Mouse (Mus musculus) midbrain, embryonic 16.5 days (tissue): ENCODE measurements around the gene Mok. TPM values are rescaled to one million over a fixed set of nuclear protein-coding genes. Genes with fewer than 3 reads are reported as not detected.

Experiments used
- ATAC-seq: fragments of 200-750 bp; cut with Nextera tagmentation; 2 replicates; pipeline ENCODE4 v1.8.0; 2017; ENCODE audit warnings: moderate TSS enrichment
- H3K27ac ChIP-seq: fragments of 300-500 bp; sonication (generic); 2 replicates; pipeline ENCODE4 v1.5.1; 2014; ENCODE audit warnings: mild to moderate bottlenecking, low read length, mixed read lengths
- H3K27me3 ChIP-seq: fragments of 300-500 bp; sonication (generic); 2 replicates; pipeline ENCODE4 v1.6.1; 2014; ENCODE audit warnings: low read depth, low read length, mixed read lengths; ENCODE audit not compliant: control insufficient read depth, insufficient read depth
- H3K36me3 ChIP-seq: fragments of 300-500 bp; sonication (generic); 2 replicates; pipeline ENCODE4 v1.6.1; 2014; ENCODE audit warnings: mild to moderate bottlenecking, low read length, moderate library complexity, mixed read lengths; ENCODE audit not compliant: control insufficient read depth, insufficient read depth
- H3K4me1 ChIP-seq: fragments of 300-500 bp; sonication (generic); 2 replicates; pipeline ENCODE4 v1.6.1; 2014; ENCODE audit warnings: mild to moderate bottlenecking, low read length, mixed read lengths; ENCODE audit not compliant: control insufficient read depth, insufficient read depth
- H3K4me2 ChIP-seq: fragments of 300-500 bp; sonication (generic); 2 replicates; pipeline ENCODE4 v1.6.1; 2014; ENCODE audit warnings: mild to moderate bottlenecking, low read length, mixed read lengths
- H3K4me3 ChIP-seq: fragments of 300-500 bp; sonication (generic); 2 replicates; pipeline ENCODE4 v1.5.1; 2014; ENCODE audit warnings: low read depth, mild to moderate bottlenecking, low read length, moderate library complexity, mixed read lengths
- H3K9ac ChIP-seq: fragments of 300-500 bp; sonication (generic); 2 replicates; pipeline ENCODE4 v1.6.1; 2014; ENCODE audit warnings: low read depth, low read length, mixed read lengths
- H3K9me3 ChIP-seq: fragments of 300-500 bp; sonication (generic); replicated peaks from 2 replicates; pipeline ENCODE4 v1.6.1; 2014; ENCODE audit warnings: mild to moderate bottlenecking, low read length, mixed read lengths; ENCODE audit not compliant: control insufficient read depth, poor library complexity, severe bottlenecking
- WGBS: fragments of 180-500 bp; shearing (Covaris S2); extraction: QIAGEN DNeasy Blood & Tissue Kit; methylation state at CpG from one replicate; pipeline ENCODE4 v1.1.7; 2014; 5-methylcytosine and 5-hydroxymethylcytosine counted together
- polyA plus RNA-seq: library from polyadenylated mRNA; unstranded; fragments of >200 nt; fragmentation: Nextera tagmentation; extraction: Ambion mirVana; gene quantifications from 2 replicates; pipeline ENCODE4 v1.2.1, GENCODE M21; 2015

Gene Mok
- polyA plus RNA-seq, 1 experiment from 2014 or later, result 17.9 TPM

GRCm38 (mm10) chr12:110791026-110791425 is 49.7 kb downstream of the Mok start:
- no peaks in the 10 kb centered on the region for H3K4me1 ChIP-seq
- 95% methylated on average over 8 of the region's 8 CpGs for WGBS
- no peaks in the 10 kb centered on the region for H3K9me3 ChIP-seq
- no peak overlapping the region for H3K27ac ChIP-seq
- H3K4me2 ChIP-seq, result no peak overlapping the region
- no peaks in the 10 kb centered on the region; the same call in 1 of the 2 replicates for H3K36me3 ChIP-seq
- no peak overlapping the region for H3K4me3 ChIP-seq
- H3K27me3 ChIP-seq, result no peaks in the 10 kb centered on the region
- no peak for ATAC-seq
- H3K9ac ChIP-seq, result no peak overlapping the region

GRCm38 (mm10) chr12:110790580-110790979 is 50.2 kb downstream of the Mok start:
- no peaks in the 10 kb centered on the region; the same call in 1 of the 2 replicates for H3K36me3 ChIP-seq
- no peaks in the 10 kb centered on the region for H3K27me3 ChIP-seq
- 85% methylated on average over 4 of the region's 4 CpGs for WGBS
- H3K9me3 ChIP-seq, result no peaks in the 10 kb centered on the region
- no peaks in the 10 kb centered on the region for H3K4me1 ChIP-seq
- H3K9ac ChIP-seq, result no peak overlapping the region
- no peak for ATAC-seq
- H3K4me3 ChIP-seq, result no peak overlapping the region
- H3K4me2 ChIP-seq, result no peak overlapping the region
- no peak overlapping the region for H3K27ac ChIP-seq

GRCm38 (mm10) chr12:110786243-110786642 is 54.5 kb downstream of the Mok start:
- no peak overlapping the region for H3K4me3 ChIP-seq
- no peak overlapping the region for H3K27ac ChIP-seq
- H3K9ac ChIP-seq, result no peak overlapping the region
- H3K9me3 ChIP-seq, result no peaks in the 10 kb centered on the region
- WGBS, result 89% methylated on average over 4 of the region's 4 CpGs
- H3K4me1 ChIP-seq, result no peaks in the 10 kb centered on the region
- no peak overlapping the region for H3K4me2 ChIP-seq
- no peak for ATAC-seq
- no peaks in the 10 kb centered on the region for H3K27me3 ChIP-seq
- H3K36me3 ChIP-seq, result 0 out of 2 replicates have a peak, but pooled peaks cover 5% of the 10 kb centered on the region

DNA sequence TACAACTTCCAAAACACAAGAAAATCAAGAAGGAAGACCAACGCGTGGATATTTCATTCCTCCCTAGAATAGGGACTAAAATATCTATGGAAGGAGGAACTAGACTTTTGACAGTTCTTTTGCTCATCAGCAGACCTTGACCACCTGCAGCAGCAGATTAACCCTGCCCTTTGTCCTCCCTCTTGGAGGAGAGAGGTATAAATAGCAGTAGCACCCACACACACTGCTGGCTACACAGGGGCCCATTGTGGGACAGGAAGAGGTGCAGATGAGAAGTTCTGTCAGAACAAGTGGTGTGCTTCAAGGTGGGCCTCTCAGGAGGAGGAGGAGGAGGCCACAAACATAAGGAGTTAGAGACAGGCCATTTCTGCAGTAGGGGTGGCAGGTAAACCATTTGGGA is 56.5 kb downstream of the Mok start:
- Histone ChIP-seq H3K27ac (no peak overlapping the region), H3K9me3 (no peaks in the 10 kb centered on the region), H3K4me1 (no peaks in the 10 kb centered on the region), H3K27me3 (no peaks in the 10 kb centered on the region), H3K4me3 (no peak overlapping the region), H3K36me3 (0 out of 2 replicates have a peak, but pooled peaks cover 5% of the 10 kb centered on the region), H3K4me2 (no peak overlapping the region), H3K9ac (no peak overlapping the region)
- ATAC-seq, result no peak
- 98% methylated on average over 2 of the region's 2 CpGs for WGBS

GRCm38 (mm10) chr12:110782278-110782677 is 58.5 kb downstream of the Mok start:
- Histone ChIP-seq H3K9me3 (no peaks in the 10 kb centered on the region), H3K9ac (no peak overlapping the region), H3K27ac (no peak overlapping the region), H3K27me3 (no peaks in the 10 kb centered on the region), H3K4me3 (no peak overlapping the region), H3K4me1 (no peaks in the 10 kb centered on the region), H3K4me2 (no peak overlapping the region), H3K36me3 (0 out of 2 replicates have a peak, but pooled peaks cover 5% of the 10 kb centered on the region)
- ATAC-seq, result no peak
- 87% methylated on average over 1 of the region's 1 CpGs for WGBS

GRCm38 (mm10) chr12:110781181-110781580 is 59.6 kb downstream of the Mok start:
- 81% methylated on average over 8 of the region's 8 CpGs for WGBS
- H3K4me1 ChIP-seq, result no peaks in the 10 kb centered on the region
- no peak overlapping the region for H3K9ac ChIP-seq
- ATAC-seq, result 0 out of 2 replicates have a peak, but pooled peaks have one; percentile 42
- H3K4me2 ChIP-seq, result no peak overlapping the region
- 0 out of 2 replicates have a peak, but pooled peaks cover 5% of the 10 kb centered on the region for H3K36me3 ChIP-seq
- no peak overlapping the region for H3K27ac ChIP-seq
- no peaks in the 10 kb centered on the region for H3K27me3 ChIP-seq
- no peaks in the 10 kb centered on the region for H3K9me3 ChIP-seq
- no peak overlapping the region for H3K4me3 ChIP-seq

GRCm38 (mm10) chr12:110779296-110779695 is 61.4 kb downstream of the Mok start:
- Histone ChIP-seq H3K9me3 (no peaks in the 10 kb centered on the region), H3K4me3 (no peak overlapping the region), H3K36me3 (0 out of 2 replicates have a peak, but pooled peaks cover 5% of the 10 kb centered on the region), H3K4me2 (no peak overlapping the region), H3K27me3 (no peaks in the 10 kb centered on the region), H3K9ac (no peak overlapping the region), H3K4me1 (no peaks in the 10 kb centered on the region), H3K27ac (no peak overlapping the region)
- 82% methylated on average over 7 of the region's 7 CpGs for WGBS
- no peak for ATAC-seq

- Histone ChIP-seq H3K9me3 (no peaks in the 10 kb centered on the region), H3K36me3 (0 out of 2 replicates have a peak, but pooled peaks cover 5% of the 10 kb centered on the region), H3K27me3 (no peaks in the 10 kb centered on the region), H3K27ac (no peak overlapping the region), H3K4me1 (no peaks in the 10 kb centered on the region), H3K9ac (no peak overlapping the region), H3K4me2 (no peak overlapping the region), H3K4me3 (no peak overlapping the region)
- 71% methylated on average over 5 of the region's 5 CpGs for WGBS
- ATAC-seq, result no peak; the same call in 1 of the 2 replicates
Observed at GRCm38 (mm10) chr12:110777853-110778252, 62.9 kb downstream of the Mok start.

DNA sequence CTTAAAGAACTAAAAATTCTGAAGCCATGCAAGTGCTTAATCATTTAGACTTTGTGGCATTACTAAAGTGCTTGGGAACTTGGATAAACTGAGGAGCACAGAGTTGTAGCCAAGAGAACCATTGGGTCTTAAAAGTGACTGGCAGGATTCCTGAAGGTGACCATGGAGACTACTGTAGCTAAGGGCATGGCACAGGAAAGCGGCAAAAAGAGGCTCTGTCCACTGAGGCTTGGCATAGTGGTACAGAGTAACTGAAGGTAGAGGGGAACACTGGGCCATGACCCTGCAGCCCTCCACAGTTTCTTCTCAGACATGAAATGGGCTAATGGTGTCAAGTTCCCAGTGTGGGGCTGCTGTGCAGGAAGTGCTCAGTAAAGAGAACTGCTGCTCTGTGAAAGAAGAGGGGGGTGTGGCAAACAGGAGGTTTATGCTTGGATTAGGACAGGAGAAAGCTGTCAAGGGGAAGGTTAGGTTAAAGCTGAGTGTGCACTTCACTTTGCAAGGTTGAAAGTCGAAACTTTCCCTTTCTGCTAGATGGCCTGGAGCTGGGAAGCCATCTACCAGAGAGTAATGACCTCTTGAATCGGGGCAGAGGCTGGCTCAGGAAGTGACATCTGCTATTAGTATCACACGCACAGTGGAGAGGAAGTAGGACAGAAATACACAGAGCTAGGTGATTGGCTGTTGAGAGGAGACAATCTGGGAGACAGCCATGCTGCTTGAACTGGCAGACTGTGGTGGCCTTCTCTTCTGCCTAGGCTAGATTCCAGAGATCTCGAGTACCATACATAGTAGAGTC is 64.9 kb downstream of the Mok start:
- no peak overlapping the region for H3K4me3 ChIP-seq
- WGBS, result 83% methylated on average over 5 of the region's 5 CpGs
- H3K9me3 ChIP-seq, result no peaks in the 10 kb centered on the region
- no peak for ATAC-seq
- no peaks in the 10 kb centered on the region for H3K27me3 ChIP-seq
- no peaks in the 10 kb centered on the region for H3K4me1 ChIP-seq
- no peak overlapping the region for H3K9ac ChIP-seq
- H3K27ac ChIP-seq, result no peak overlapping the region
- H3K4me2 ChIP-seq, result no peak overlapping the region
- no peaks in the 10 kb centered on the region for H3K36me3 ChIP-seq
